Mouse (Mus musculus): Measurements from ENCODE around the gene Pla2g2c.

Gene Pla2g2c

DNA sequence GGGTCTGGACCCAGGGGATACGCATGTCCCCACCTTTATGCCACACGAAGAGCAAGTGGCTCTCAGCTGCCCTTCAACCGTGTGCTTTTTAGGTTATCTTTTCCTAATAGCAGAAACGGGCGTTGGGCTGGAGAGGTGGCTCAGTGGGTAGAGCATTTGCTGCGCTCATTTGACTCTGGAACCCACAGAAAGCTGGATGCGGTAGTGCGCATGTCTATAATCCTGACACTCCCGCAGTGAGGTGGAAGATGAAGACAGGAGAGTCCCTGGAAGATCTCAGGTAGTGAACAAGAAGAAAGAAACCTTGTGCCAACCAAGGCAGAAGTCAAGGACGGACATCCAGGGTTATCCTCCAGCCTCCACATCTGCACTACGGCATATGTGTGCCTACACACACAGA is 15.3 kb upstream of the Pla2g2c start:
- no peak for ATAC-seq (ENCODE audit: low TSS enrichment)

DNA sequence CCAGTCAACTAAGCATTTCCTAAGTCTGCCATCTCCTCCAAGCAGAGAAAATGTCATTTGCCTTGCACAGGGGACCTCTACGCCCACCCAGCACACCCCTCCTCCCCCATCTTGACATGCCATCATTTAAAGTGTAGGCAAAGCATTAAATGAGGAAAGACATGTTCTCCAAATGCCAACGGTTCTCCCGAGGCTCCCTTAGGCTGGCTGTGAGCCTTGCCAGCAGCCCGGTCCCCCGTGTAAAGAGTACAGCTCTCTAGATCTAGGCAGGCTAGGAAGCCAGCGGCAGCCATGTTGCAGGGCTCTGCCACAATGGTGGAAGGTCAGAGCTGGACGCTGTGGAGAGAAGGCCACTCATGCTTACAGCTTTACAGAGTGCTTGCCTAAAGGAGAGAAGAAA is 14.6 kb upstream of the Pla2g2c start:
- no peak; the same call in 1 of the 2 replicates for ATAC-seq (ENCODE audit: low TSS enrichment)

DNA sequence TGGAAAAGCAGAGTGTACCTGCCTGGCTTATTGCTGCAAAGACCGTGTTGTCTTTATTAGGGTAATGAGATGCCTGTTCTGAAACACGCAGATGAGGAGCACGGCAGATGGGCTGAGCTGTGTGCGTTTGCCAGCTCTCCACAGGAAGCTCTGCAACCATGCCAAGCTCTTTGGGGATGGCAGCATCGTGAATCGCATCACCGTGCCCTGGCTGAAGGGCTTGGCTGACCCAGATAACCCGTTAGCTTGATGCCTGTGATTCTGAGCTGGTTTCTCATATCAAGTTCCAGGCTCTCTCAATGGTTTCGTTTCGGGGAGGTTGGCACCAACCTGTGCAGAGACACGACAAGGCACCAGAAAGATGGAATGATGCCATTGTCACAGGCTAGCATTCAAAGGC is 14.0 kb upstream of the Pla2g2c start:
- peak; percentile 47; the same call in 1 of the 2 replicates for ATAC-seq (ENCODE audit: low TSS enrichment)

DNA sequence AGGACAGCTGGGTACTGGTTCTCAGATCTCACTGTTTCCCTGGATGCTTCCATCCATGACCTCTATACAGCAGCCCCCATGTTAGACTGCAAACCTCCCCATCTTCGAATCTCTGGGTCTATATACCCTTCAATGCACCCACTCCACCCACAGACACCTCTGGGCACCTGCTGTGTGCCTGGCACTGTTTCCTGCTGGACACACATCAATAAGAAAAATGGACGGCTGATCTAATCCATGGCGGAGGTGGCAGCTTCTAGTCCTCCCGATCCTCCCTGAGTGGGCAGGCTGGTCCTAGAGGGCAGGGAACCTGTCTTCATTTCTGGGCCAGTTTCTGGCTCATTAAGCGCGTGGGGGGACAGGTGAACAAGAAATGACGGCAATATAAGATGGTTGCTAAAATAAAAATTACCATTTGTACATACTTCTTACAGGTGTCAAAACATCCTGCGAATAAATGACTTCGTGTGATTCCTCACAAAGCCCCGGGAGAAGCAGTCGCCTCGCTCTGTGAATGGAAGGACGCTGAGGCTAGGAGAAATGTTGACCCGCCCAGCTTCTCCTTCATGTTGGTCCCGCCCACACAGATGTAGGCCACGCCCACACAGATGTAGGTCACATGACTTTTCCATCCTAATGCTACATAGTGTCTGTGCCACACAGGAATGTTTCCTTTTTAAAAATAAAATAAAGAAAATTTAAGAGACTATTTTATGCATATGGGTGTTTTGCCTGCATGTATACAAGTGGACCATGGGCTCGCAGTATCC is 13.4 kb upstream of the Pla2g2c start:
- no peak for ATAC-seq (ENCODE audit: low TSS enrichment)

DNA sequence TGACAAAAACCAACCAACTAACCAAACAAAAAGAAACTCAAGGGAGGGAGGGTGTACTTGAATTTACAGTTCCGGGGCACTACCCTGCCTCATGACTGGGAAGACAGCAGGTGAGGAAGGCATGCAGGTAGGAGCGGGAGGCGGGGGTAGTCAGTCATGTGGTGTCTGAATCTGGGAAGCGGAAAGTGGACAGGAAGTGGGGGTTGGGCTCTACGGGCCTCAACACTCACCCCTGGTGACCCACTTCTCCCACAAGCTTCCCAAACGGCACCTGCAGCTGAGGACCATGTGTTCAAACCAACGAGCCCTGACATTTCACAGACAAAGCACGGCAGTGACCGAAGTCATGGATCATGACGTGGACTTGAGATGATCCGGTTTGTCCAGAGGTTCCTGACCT is 12.5 kb upstream of the Pla2g2c start:
- no peak for ATAC-seq (ENCODE audit: low TSS enrichment)

DNA sequence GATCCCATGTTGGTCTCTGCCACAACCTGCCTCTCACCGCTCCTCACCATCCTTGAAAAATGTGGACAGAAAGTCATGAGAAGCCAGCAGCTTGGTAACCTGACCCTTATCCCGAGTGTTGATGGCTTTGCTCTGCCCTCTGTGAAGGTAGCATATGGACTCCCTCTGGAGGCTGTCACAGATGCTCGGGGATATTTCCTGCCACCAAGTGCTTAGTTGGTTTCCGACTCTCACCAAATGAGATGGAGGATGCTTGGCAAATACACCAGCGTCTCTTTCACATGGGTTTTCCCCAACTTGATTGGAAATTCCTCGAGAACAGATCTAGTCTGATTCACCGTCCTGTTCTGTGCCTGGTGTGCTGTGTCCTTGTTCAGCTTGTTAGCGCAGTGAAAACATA is 12.0 kb upstream of the Pla2g2c start:
- no peak for ATAC-seq (ENCODE audit: low TSS enrichment)

DNA sequence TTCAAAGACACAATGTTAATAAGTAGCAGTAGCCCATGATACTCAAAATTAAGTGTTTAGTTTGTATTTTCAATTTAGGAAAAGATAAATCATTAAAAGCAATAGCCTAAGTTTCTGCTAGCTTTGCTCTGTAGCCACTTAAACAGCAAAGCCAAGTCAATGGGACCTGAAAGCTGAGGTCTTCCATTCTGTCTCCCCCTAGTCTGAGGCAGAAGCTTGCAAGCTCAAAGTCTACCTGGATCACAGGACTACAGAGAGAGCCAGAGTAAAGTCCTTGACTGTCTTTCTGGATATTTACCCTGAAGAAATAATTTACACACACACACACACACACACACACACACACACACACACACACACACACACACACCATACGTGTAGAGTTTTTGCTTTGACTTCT is 10.4 kb upstream of the Pla2g2c start:
- no peak for ATAC-seq (ENCODE audit: low TSS enrichment)

DNA sequence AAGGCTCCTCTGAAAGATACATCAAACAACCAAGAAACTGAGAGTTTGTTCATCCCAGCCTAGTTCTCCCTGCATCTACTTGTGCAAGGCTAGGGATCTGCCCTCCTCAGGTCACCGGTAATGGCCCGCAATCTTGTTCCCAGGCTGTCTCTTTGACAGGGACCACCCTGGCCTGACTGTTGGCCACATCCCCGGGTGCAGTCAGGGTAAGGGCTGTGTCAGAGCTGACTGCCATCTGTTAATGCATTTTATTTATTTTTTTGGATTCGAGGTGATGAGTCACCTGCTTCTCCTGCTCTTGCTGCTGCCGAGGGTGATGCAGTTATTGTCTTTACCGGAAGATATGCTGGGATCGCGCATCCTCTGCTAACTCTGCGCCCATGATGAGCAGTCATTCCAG is 7.9 kb upstream of the Pla2g2c start:
- ATAC-seq (ENCODE audit: low TSS enrichment): no peak

DNA sequence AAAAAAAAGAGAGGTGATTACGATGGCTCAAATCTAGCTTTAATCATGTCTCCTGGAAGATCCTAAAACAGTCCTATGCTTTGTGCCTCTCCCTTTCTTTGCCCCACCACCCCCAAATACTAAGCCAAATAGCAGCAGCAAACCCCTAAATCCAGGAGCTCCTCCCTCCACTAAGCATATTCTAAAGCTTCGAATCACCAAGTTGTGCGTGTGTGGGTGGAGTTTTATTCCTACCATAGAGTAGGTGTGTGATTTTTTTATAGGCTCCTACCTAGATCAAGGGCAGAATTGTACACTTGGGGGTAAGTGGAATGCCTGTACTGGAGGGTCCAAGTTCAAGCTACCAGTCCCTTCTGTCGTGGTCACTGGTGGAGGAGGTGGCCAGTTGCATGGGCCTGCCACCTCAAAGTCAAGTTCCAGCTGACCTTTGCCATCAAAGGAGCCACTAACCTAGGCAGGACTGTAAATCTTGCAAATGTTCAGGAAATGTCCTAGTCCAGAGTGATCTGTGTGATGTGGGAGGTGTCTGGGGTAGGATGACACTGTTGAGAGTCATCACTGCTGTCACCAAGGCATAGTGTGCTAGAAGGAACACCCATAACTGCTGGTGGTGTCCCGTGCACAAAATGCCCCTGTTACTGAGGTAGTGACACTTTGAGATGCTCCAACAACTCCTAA is 5.9 kb upstream of the Pla2g2c start:
- peak; percentile 22; the same call in 1 of the 2 replicates for ATAC-seq (ENCODE audit: low TSS enrichment)

DNA sequence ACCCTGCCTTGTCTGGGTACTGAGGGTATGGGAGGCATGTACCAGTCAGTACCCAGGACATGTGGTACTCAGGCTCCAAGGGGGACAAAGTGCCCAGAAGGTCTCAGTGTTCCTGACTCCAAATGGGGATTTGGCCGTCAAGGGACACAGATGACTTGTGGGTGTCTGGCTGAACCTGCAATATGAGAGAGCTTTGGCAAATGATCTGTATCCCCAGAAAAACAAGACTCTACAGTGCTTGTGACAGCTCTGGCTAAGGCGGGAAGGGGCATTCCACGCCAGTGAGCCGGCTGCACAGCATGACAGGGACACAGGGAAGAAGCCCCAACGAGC is 5.4 kb upstream of the Pla2g2c start:
- ATAC-seq (ENCODE audit: low TSS enrichment): no peak

DNA sequence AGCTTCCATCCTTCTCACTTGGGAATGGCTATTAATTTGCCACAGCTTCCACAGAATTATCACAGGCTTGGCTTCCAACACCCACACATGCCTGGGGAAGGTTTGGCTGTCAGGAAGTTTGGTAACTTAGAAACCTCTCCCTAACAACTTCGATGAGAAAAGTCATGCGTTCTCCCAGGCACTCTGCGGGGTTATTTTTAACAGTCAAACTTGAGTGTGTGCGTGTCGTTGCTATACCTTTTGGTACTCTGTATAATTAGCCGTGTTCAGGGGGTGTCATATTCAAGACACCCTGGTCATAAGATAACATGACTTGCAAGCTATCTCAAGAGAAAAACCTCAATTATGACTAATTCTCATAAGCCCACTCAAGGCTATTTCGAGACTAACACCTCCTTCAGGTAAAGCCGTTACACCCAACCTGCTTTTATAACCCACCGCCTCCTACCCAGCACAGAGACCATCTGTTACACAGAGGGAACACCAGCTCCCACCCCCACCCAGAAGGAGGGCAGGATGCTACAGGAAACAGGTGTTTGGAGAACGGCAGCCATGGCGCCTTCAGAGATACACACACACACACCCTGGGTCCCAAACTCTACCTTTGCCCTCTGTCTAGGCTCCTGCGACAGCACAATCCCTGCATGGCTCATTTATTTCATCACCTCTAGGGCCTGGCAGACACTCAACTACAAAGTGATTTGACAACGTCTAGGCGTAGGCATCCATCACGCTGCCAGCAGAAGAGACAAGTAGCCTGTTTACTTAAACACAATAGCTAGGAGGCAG is 905 bp upstream of the Pla2g2c start:
- peak; percentile 66 for ATAC-seq (ENCODE audit: low TSS enrichment)

DNA sequence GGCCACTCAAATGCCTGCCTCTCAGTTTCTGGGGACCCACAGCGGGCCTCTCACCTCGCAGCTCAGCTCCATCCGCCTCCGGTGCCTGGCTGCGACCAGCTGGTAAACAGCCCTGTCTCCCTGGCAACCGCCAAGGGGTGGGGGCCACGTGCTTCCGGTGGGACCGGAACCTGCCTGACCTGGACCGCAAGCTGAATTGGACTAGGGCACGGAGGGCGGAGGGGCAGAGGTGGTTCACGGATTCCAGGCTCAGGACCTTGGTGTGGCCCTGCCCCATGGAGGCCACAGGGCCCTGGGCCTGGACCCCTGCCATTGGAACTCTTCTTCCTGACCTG is 502 bp downstream of the Pla2g2c start:
- ATAC-seq (ENCODE audit: low TSS enrichment): no peak

DNA sequence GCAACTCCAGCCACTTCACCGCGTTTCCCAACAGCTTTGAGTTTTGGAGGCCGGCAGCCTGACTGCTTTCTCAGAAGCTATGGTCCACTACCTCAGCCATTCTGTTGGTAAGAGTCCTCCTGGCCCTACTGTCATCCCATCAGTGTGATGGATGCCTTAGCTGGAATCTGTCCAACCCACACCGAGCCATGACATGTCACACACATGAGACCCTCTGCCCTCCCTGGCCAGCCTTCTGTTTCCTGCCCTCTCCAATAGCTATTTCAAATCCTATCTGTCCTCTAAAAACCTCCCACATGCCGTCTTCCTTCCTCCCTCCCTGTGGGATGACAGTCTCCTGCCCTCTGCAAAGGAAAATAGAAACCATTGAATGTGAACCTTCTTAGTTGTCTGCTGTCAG is 1.2 kb downstream of the Pla2g2c start:
- no peak for ATAC-seq (ENCODE audit: low TSS enrichment)

DNA sequence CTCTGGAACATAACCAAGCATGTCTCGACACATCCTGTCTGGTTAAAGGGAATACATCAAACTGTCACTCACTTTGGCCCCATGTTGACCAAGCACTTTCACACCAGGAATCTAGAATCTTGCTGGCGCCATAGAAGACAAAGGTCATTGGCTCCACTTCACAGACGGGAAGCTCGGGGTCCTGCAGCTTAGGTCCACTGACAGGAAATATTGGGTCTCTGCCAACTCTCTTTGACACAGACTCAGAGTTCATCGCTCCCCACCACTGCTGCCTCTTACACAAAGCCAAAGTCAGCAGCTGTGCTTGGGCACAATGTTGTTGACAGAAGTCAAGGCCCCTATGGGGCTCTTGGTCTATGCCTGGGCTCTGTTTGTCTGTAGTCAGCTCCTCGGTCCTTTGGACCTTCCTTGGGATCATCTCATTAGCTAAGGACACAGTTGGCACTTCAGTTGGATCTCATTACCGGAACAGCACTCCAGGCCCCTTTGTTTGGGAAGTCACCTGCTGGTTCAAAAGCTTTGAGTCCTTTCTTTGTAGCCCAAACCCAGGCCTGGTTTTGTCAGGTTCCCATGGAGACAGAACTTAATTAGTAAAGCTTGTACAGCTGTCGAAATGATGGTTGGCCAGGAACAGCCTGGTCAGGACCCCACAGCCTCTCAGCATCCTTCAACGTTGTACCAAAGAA is 4.6 kb downstream of the Pla2g2c start:
- no peak for ATAC-seq (ENCODE audit: low TSS enrichment)

DNA sequence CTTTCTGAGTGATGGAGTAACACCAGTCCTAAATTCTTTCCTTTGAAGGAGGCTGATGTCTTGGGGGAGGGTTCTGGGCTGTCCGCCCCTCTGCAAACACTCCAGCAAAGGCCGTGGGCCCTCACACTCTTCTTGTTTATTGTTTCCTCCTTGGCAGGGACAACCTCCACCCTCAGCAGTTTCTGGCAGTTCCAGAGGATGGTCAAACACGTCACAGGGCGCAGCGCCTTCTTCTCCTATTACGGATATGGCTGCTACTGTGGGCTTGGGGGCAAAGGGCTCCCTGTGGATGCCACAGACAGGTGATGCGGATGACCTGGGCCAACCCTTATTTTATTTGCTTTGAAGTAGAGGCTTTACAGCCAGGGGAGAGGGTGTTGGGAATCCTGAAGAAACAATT is 9.5 kb downstream of the Pla2g2c start:
- ATAC-seq (ENCODE audit: low TSS enrichment): no peak

DNA sequence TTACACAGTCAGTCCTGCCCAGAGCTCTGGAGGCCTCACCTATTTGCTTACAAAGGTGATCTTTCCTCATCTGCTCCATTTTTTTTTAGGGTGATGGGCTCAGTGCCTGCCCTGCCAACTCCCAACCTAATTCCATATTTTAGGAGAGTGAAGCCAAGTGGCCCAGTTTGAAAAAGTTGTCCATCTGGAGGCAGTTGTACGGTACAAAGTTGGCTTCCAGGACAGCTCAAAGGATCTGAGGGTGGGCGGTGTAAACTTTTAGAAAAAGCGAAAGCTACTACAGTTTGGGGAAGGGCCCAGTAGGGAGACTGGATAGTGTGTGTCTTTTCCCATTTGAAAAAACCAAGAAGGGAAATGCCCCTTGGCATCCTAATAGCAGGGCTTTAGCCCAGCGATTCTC is 10.3 kb downstream of the Pla2g2c start:
- peak; percentile 47; the same call in 1 of the 2 replicates for ATAC-seq (ENCODE audit: low TSS enrichment)

DNA sequence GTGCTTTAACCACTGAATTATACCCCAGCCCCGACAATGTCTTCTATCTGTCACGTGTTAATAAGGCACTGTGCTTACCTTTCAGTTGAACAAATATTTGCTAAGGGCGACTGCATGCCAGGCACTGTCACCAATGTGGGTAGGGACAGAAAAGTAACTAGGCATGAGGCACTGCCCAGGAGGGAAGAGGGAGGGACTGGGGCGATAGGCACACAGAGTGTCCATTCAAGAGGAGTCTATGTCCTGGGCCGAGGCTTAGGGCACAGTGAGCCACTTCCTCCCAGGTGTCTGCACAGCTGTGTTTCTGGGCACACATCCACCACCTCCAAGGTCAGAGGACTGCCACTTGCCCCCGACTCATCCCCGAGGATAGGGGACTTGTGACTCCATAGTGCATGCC is 12.4 kb downstream of the Pla2g2c start, which contains the start of gene Ubxn10:
Ubxn10 (minus strand) TSS at position 137 of the 400 bp plus-strand sequence.
- ATAC-seq (ENCODE audit: low TSS enrichment): no peak

DNA sequence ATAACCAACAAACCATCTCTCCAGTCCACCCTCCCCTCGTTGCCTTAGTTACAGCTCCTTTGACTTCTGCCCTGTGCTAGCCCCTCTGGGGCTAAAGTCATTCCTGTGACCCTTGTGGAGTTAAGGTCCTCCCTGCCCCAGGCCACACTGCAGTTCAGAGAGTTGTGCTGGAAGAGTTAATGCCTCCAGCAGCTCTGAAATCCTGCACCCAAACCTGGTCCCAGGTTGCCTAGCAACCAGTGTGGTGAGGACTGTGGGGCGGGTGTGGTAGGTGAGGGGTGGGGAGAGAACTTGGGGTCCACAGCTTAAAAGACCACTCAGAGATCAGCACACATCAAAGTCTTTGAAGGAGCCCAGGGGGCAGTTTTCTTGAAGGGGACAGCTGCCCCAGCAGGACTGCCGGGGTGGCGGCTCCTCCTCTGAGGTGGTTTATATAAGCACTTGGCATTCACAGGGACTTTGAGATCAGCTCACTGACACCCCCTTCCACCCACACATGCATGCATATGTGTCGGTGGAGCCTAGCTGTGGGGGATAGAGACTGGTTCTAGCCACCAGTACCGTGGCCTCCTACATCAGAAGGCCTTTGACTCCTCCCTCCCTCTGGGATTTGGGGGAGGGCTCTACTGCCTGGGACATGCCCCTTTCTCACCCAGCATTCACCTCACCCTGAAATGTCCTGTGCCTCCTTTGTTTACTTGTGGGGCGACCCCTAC is 14.7 kb downstream of the Pla2g2c start:
- peak; percentile 55 for ATAC-seq (ENCODE audit: low TSS enrichment)

DNA sequence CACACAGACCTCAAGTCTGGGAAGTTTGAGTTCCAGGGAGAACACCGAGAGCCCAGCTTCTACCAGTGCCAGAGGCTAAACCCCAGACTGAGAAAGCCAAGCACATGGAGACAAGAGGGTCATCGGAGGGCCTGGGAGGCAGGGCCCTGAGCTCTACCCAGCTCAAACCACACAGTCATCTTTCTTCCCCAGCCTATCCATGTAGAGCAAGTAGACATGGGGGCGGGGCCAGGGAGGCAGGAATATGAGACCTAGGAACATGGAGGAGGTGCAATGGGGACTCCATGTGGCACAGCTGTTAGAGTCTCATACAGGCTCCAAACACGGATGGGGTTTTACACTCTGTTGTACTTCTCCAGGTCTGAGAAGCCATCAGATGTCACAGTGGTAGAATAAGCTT is 21.3 kb downstream of the Pla2g2c start:
- ATAC-seq (ENCODE audit: low TSS enrichment): no peak

DNA sequence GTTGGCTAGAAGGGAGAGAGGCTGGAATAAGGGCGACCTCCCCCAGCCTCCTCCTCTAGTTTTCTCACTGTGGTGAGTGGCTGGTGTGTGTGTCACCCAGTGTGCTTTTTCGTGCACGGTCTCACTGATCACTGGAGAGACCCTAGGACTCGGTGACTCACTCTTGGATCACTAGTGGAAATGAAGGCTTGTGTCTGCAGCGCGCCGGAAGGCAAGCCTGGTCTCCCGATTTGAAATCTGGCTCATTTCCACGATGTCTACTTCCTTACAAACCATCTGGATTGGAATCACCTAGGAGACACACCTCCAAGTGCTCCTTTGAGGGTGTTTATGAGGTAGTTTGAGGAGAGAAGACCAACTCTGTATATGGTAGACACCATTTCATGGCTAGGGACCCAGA is 22.3 kb downstream of the Pla2g2c start:
- no peak for ATAC-seq (ENCODE audit: low TSS enrichment)

DNA sequence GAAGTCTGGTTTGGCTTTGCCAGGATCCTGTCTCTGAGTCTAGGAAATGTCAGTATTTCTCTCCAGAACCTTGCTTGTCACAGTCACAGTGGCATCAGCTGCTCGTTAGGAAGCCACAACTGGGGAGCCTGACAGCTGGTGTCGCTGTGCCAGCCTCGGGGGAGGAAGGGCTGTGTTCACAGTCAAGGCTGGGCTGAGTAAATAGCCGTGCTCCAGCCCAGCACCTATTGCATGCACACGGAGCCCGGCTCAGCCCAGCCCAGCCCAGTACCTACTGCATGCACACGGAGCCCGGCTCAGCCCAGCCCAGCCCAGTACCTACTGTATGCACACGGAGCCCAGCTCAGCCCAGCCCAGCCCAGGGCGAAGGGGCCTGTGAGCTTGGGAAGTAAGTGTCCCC is 23.3 kb downstream of the Pla2g2c start:
- ATAC-seq (ENCODE audit: low TSS enrichment): peak; percentile 76
